Mouse (Mus musculus) myocyte (in vitro differentiated cells): ENCODE data around the gene Dtx3. TPM values are rescaled to one million over a fixed set of nuclear protein-coding genes. Genes with fewer than 3 reads are reported as not detected.

Experiments used
- H3K27me3 ChIP-seq: one replicate; pipeline ENCODE4 v1.6.1; 2011; ENCODE audit not compliant: control insufficient read depth, insufficient read depth, insufficient read length
- H3K36me3 ChIP-seq: one replicate; pipeline ENCODE4 v1.6.1; 2011; ENCODE audit not compliant: control insufficient read depth, insufficient read depth
- H3K4me2 ChIP-seq: one replicate; pipeline ENCODE4 v1.6.1; 2011; ENCODE audit warnings: low read depth, control low read depth
- H3K4me3 ChIP-seq: one replicate; pipeline ENCODE4 v1.5.1; 2011; ENCODE audit warnings: mild to moderate bottlenecking, control low read depth, moderate library complexity
- H3K79me2 ChIP-seq: one replicate; pipeline ENCODE4 v1.6.1; 2011; ENCODE audit not compliant: control insufficient read depth, insufficient read depth
- H3ac ChIP-seq: one replicate; pipeline ENCODE4 v1.6.1; 2011; ENCODE audit not compliant: control insufficient read depth, insufficient read length
- CEBPB ChIP-seq: IDR thresholded peaks from 2 replicates; pipeline ENCODE4 v1.6.1; 2011; ENCODE audit warnings: mild to moderate bottlenecking, moderate library complexity; ENCODE audit not compliant: poor library complexity, insufficient read depth, severe bottlenecking
- E2F4 ChIP-seq: IDR thresholded peaks from one replicate; pipeline ENCODE4 v1.6.1; 2011; ENCODE audit warnings: mild to moderate bottlenecking, control low read depth, moderate library complexity; ENCODE audit not compliant: insufficient read depth
- MAX ChIP-seq: IDR thresholded peaks from one replicate; pipeline ENCODE4 v1.6.1; 2011; ENCODE audit warnings: low read depth, mild to moderate bottlenecking, control low read depth
- MYOD1 ChIP-seq, 3 experiments: IDR thresholded peaks; one replicate each; pipeline ENCODE4 v1.6.1; 2011; ENCODE audit warnings: control low read depth in 2 of 3, low read depth in 2 of 3, mild to moderate bottlenecking in 2 of 3, moderate library complexity in 1 of 3; ENCODE audit not compliant: insufficient read length in 2 of 3, control insufficient read depth in 1 of 3
- MYOG ChIP-seq, 3 experiments: IDR thresholded peaks; one replicate each; pipeline ENCODE4 v1.6.1; 2011; ENCODE audit warnings: control low read depth in 2 of 3, low read depth in 2 of 3, mild to moderate bottlenecking in 2 of 3; ENCODE audit not compliant: insufficient read length in 2 of 3, control insufficient read depth in 1 of 3, insufficient read depth in 1 of 3
- POLR2A ChIP-seq: IDR thresholded peaks from one replicate; pipeline ENCODE4 v1.6.1; 2011; ENCODE audit warnings: low read depth, mild to moderate bottlenecking, control low read depth, moderate library complexity; ENCODE audit not compliant: insufficient read length
- POLR2AphosphoS2 ChIP-seq: IDR thresholded peaks from one replicate; pipeline ENCODE4 v1.6.1; 2011; ENCODE audit warnings: low read depth, control low read depth; ENCODE audit not compliant: insufficient read length
- REST ChIP-seq: IDR thresholded peaks from one replicate; pipeline ENCODE4 v1.6.1; 2011; ENCODE audit warnings: mild to moderate bottlenecking, control low read depth, moderate library complexity; ENCODE audit not compliant: insufficient read depth, insufficient read length
- SRF ChIP-seq: IDR thresholded peaks from one replicate; pipeline ENCODE4 v1.6.1; 2011; ENCODE audit warnings: low read depth; ENCODE audit not compliant: control insufficient read depth, insufficient read length
- TCF12 ChIP-seq: IDR thresholded peaks from one replicate; pipeline ENCODE4 v1.6.1; 2011; ENCODE audit warnings: mild to moderate bottlenecking, control low read depth; ENCODE audit not compliant: poor library complexity, insufficient read depth, severe bottlenecking
- TCF3 ChIP-seq: IDR thresholded peaks from one replicate; pipeline ENCODE4 v1.6.1; 2011; ENCODE audit warnings: low read depth, control low read depth; ENCODE audit not compliant: insufficient read length
- USF1 ChIP-seq: IDR thresholded peaks from one replicate; pipeline ENCODE4 v1.6.1; 2011; ENCODE audit warnings: low read depth, mild to moderate bottlenecking, control low read depth, moderate library complexity
- polyA plus RNA-seq: library from polyadenylated mRNA; unstranded; fragments of >200 nt; fragmentation: generic; extraction: Trizol; gene quantifications from one replicate; pipeline ENCODE4 v1.2.1, GENCODE M21; 2012; ENCODE audit warnings: missing spikeins

The Dtx3 gene
- polyA plus RNA-seq, 1 experiment = 42.4 TPM

GRCm38 (mm10) chr10:127170002-127170401, 25.5 kb downstream of the Dtx3 start:
- Histone ChIP-seq H3K79me2 (no peaks in the 10 kb centered on the region), H3K27me3 (no peaks in the 10 kb centered on the region), H3K4me2 (no peak overlapping the region), H3ac (no peak overlapping the region), H3K36me3 (no peaks in the 10 kb centered on the region), H3K4me3 (no peak overlapping the region)
- TF ChIP-seq POLR2A (no peak), TCF12 (no peak), CEBPB (no peak), TCF3 (no peak), REST (no peak), MAX (no peak), USF1 (no peak), MYOG (IDR thresholded peaks at IDR 0.05; ENCODE audit: control insufficient read depth in 1 of 3, insufficient read depth in 1 of 3, insufficient read length in 2 of 3, low read depth in 2 of 3) (no peak), E2F4 (no peak), MYOD1 (IDR thresholded peaks at IDR 0.05; ENCODE audit: control insufficient read depth in 1 of 3, insufficient read length in 2 of 3, low read depth in 2 of 3) (no peak), POLR2AphosphoS2 (no peak), SRF (no peak)

GRCm38 (mm10) chr10:127167614-127168192, 27.8 kb downstream of the Dtx3 start:
- no peak overlapping the region for H3K4me3 ChIP-seq
- no peak overlapping the region for H3ac ChIP-seq
- no peak overlapping the region for H3K4me2 ChIP-seq
- no peaks in the 10 kb centered on the region for H3K79me2 ChIP-seq
- TF ChIP-seq TCF3 (no peak), USF1 (no peak), MYOD1 (IDR thresholded peaks at IDR 0.05; ENCODE audit: control insufficient read depth in 1 of 3, insufficient read length in 2 of 3, low read depth in 2 of 3) (no peak), POLR2AphosphoS2 (no peak), REST (no peak), POLR2A (no peak), SRF (no peak), TCF12 (no peak), CEBPB (no peak), MAX (no peak), E2F4 (no peak), MYOG (IDR thresholded peaks at IDR 0.05; ENCODE audit: control insufficient read depth in 1 of 3, insufficient read depth in 1 of 3, insufficient read length in 2 of 3, low read depth in 2 of 3) (no peak)
- H3K36me3 ChIP-seq = no peaks in the 10 kb centered on the region
- no peaks in the 10 kb centered on the region for H3K27me3 ChIP-seq

DNA sequence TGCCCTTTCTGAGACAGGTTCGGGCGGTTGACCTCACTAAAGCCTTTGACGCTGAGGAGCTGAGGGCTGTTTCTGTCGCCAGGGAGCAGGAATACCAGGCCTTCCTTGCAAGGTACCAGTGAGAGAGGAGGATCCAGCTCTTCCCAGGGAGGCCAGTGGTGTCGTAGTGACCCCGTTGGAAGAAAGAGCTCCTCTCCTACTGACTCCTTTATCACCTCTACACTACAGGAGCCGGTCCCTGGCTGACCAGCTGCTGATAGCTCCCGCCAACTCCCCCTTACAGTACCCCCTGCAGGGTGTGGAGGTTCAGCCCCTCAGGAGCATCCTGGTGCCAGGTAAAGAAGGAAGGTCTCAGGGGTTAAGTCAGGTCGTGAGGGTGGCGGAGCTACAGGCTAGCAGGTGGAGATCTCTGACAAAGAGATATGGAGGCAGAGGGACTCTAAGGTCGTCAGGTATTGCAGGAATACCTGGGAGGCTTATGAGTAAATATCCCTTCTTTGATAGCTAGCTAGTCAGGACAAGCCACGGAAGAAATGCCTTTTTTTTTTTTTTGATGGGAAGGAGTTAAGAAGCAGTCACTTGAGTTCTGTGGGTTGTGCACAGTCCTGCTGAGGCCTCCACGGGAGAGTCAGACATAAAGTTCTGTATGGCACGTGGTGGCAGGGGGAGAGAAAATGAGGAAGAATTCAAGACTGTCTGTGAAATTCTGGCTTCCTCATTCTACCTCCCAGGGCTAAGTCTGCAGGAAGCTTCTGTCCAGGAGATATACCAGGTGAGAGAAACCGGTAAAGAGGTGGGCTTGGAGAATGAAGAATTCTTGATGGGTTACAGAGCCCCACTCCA, 28.5 kb downstream of the Dtx3 start:
- Histone ChIP-seq H3ac (no peak overlapping the region), H3K4me3 (no peak overlapping the region), H3K27me3 (no peaks in the 10 kb centered on the region), H3K4me2 (no peak overlapping the region), H3K79me2 (no peaks in the 10 kb centered on the region), H3K36me3 (no peaks in the 10 kb centered on the region)
- TF ChIP-seq MYOD1 (IDR thresholded peaks at IDR 0.05; ENCODE audit: control insufficient read depth in 1 of 3, insufficient read length in 2 of 3, low read depth in 2 of 3) = no peak
- no peak for TF ChIP-seq TCF3
- TF ChIP-seq CEBPB = no peak
- no peak for TF ChIP-seq POLR2AphosphoS2
- no peak for TF ChIP-seq MAX

DNA sequence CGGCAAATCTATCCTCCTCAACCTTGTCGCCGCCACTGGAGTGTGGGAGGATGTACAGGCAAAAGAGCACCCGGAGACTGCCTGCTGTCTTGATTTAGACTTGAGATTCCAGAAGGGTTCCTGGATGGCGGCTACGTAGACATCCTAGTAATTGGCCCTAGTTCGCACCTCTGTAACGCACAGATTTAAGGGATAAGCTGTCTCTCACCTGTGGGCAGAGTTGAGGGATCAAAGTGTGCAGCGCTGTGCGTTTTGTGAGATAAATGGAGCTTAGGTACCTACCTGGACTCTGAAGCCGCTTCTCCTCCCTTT, 29.2 kb downstream of the Dtx3 start:
- H3ac ChIP-seq = peak overlapping the region; percentile 49
- TF ChIP-seq MYOG (IDR thresholded peaks at IDR 0.05; ENCODE audit: control insufficient read depth in 1 of 3, insufficient read depth in 1 of 3, insufficient read length in 2 of 3, low read depth in 2 of 3) (no peak), POLR2AphosphoS2 (no peak), SRF (no peak), REST (no peak), POLR2A (no peak), MAX (no peak), MYOD1 (IDR thresholded peaks at IDR 0.05; ENCODE audit: control insufficient read depth in 1 of 3, insufficient read length in 2 of 3, low read depth in 2 of 3) (no peak), CEBPB (no peak), USF1 (no peak), E2F4 (no peak), TCF3 (no peak)
- H3K4me3 ChIP-seq = peak overlapping the region; percentile 23
- no peaks in the 10 kb centered on the region for H3K36me3 ChIP-seq
- no peaks in the 10 kb centered on the region for H3K27me3 ChIP-seq
- no peak overlapping the region for H3K4me2 ChIP-seq
- no peaks in the 10 kb centered on the region for H3K79me2 ChIP-seq
